Mouse (Mus musculus) neural tube, embryonic 11.5 days (tissue): ENCODE data around the gene Chat. TPM values are rescaled to one million over a fixed set of nuclear protein-coding genes. Genes with fewer than 3 reads are reported as not detected.

Source experiments
- ATAC-seq: fragments of 200-750 bp; cut with Nextera tagmentation; 2 replicates; pipeline ENCODE4 v1.8.0; 2017; ENCODE audit warnings: moderate number of reproducible peaks, mild to moderate bottlenecking, moderate TSS enrichment, moderate library complexity; ENCODE audit not compliant: insufficient read depth, low FRiP score, low TSS enrichment
- DNase-seq: peaks from one replicate; pipeline ENCODE4 v3.0.0-alpha.2; 2015; ENCODE audit warnings: low spot score
- H3K27ac ChIP-seq: fragments of 300-500 bp; sonication (generic); 2 replicates; pipeline ENCODE4 v1.5.1; 2014; ENCODE audit warnings: low read depth, mild to moderate bottlenecking, low read length
- H3K27me3 ChIP-seq: fragments of 300-500 bp; sonication (generic); 2 replicates; pipeline ENCODE4 v1.6.1; 2014; ENCODE audit warnings: mild to moderate bottlenecking, low read length, mixed read lengths; ENCODE audit not compliant: control insufficient read depth, insufficient read depth
- H3K36me3 ChIP-seq: fragments of 300-500 bp; sonication (generic); 2 replicates; pipeline ENCODE4 v1.6.1; 2014; ENCODE audit warnings: mild to moderate bottlenecking, low read length, moderate library complexity, mixed read lengths; ENCODE audit not compliant: control insufficient read depth, insufficient read depth
- H3K4me1 ChIP-seq: fragments of 300-500 bp; sonication (generic); 2 replicates; pipeline ENCODE4 v1.6.1; 2014; ENCODE audit warnings: low read length, mixed read lengths; ENCODE audit not compliant: control insufficient read depth, insufficient read depth
- H3K4me2 ChIP-seq: fragments of 300-500 bp; sonication (generic); 2 replicates; pipeline ENCODE4 v1.6.1; 2014; ENCODE audit warnings: low read depth, mild to moderate bottlenecking, moderate library complexity
- H3K4me3 ChIP-seq: fragments of 300-500 bp; sonication (generic); 2 replicates; pipeline ENCODE4 v1.5.1; 2014; ENCODE audit warnings: low read depth, low read length
- H3K9ac ChIP-seq: fragments of 300-500 bp; sonication (generic); 2 replicates; pipeline ENCODE4 v1.6.1; 2014; ENCODE audit warnings: mild to moderate bottlenecking, low read length
- H3K9me3 ChIP-seq: fragments of 300-500 bp; sonication (generic); 2 replicates; pipeline ENCODE4 v1.6.1; 2016; ENCODE audit warnings: low read length; ENCODE audit not compliant: control insufficient read depth
- WGBS: fragments of 180-500 bp; shearing (Covaris S2); extraction: QIAGEN DNeasy Blood & Tissue Kit; methylation state at CpG from one replicate; pipeline ENCODE4 v1.1.7; 2014; 5-methylcytosine and 5-hydroxymethylcytosine counted together
- polyA plus RNA-seq: library from polyadenylated mRNA; unstranded; fragments of >200 nt; fragmentation: Nextera tagmentation; extraction: Ambion mirVana; gene quantifications from 2 replicates; pipeline ENCODE4 v1.2.1, GENCODE M21; 2014

Gene Chat
- polyA plus RNA-seq, result 2.6 and 4.2 TPM in 2 replicates

- Histone ChIP-seq H3K4me2 (peak within 1 kb of the TSS; percentile 49), H3K36me3 (no peaks in the 10 kb centered on the region), H3K9me3 (no peaks in the 10 kb centered on the region), H3K4me1 (peaks cover 11% of the 10 kb centered on the region), H3K27ac (0 out of 2 replicates have a peak within 1 kb of the TSS, but pooled peaks have one; percentile 20), H3K4me3 (peak within 1 kb of the TSS; percentile 35), H3K27me3 (peaks cover 66% of the 10 kb centered on the region), H3K9ac (peak within 1 kb of the TSS; percentile 20)
- 14% methylated on average over 13 of the region's 13 CpGs for WGBS
- ATAC-seq (no peak), DNase-seq (no peak)
Measured at GRCm38 (mm10) chr14:32465889-32466288, at the start of gene Chat. Gene Chat, minus strand, starts transcription at chr14:32465989.

GRCm38 (mm10) chr14:32513336-32514032 is 47.7 kb upstream of the Chat start, which contains the start of gene Ercc6:
Gene Ercc6, plus strand, starts transcription at chr14:32513521.
- ATAC-seq, result peak; percentile 91
- peak within 1 kb of the TSS; percentile 65 for H3K4me3 ChIP-seq
- H3K27me3 ChIP-seq, result no peaks in the 10 kb centered on the region
- under 1% methylated on average over 61 of the region's 62 CpGs for WGBS
- H3K9me3 ChIP-seq, result no peaks in the 10 kb centered on the region
- H3K36me3 ChIP-seq, result peaks cover 7% of the 10 kb centered on the region; the same call in 1 of the 2 replicates
- 0 out of 2 replicates have a peak within 1 kb of the TSS, but pooled peaks have one; percentile 6 for H3K27ac ChIP-seq
- peak within 1 kb of the TSS; percentile 81 for H3K4me2 ChIP-seq
- DNase-seq, result peak; percentile 97
- peak within 1 kb of the TSS; percentile 68 for H3K9ac ChIP-seq
- H3K4me1 ChIP-seq, result no peaks in the 10 kb centered on the region; the same call in 1 of the 2 replicates

- ATAC-seq, result 0 out of 2 replicates have a peak, but pooled peaks have one; percentile 28
- Histone ChIP-seq H3K9ac (no peak overlapping the region), H3K27ac (no peak overlapping the region), H3K4me1 (no peaks in the 10 kb centered on the region; the same call in 1 of the 2 replicates), H3K36me3 (peaks cover 7% of the 10 kb centered on the region; the same call in 1 of the 2 replicates), H3K4me2 (peak overlapping the region; percentile 81; the same call in 1 of the 2 replicates), H3K9me3 (no peaks in the 10 kb centered on the region), H3K27me3 (no peaks in the 10 kb centered on the region), H3K4me3 (peak overlapping the region; percentile 65)
- WGBS, result 46% methylated on average over 9 of the region's 9 CpGs
- DNase-seq, result no peak
Measured at GRCm38 (mm10) chr14:32512912-32513311, 47.1 kb upstream of the Chat start.

- 87% methylated on average over 6 of the region's 6 CpGs for WGBS
- Histone ChIP-seq H3K27ac (no peak overlapping the region), H3K9ac (no peak overlapping the region)
Measured at GRCm38 (mm10) chr14:32509443-32509961, 43.7 kb upstream of the Chat start.

GRCm38 (mm10) chr14:32508105-32508835 is 42.5 kb upstream of the Chat start:
- no peak overlapping the region for H3K4me2 ChIP-seq
- H3K27me3 ChIP-seq, result no peaks in the 10 kb centered on the region
- no peak overlapping the region for H3K27ac ChIP-seq
- 78% methylated on average over 10 of the region's 10 CpGs for WGBS
- ATAC-seq, result no peak
- no peaks in the 10 kb centered on the region for H3K9me3 ChIP-seq
- no peaks in the 10 kb centered on the region for H3K4me1 ChIP-seq
- H3K36me3 ChIP-seq, result no peaks in the 10 kb centered on the region
- no peak overlapping the region for H3K9ac ChIP-seq
- H3K4me3 ChIP-seq, result no peak overlapping the region
- no peak for DNase-seq

More at GRCm38 (mm10) chr14:32509443-32509961, 43.7 kb upstream of the Chat start:
- DNase-seq (no peak), ATAC-seq (no peak)
- Histone ChIP-seq H3K27me3 (no peaks in the 10 kb centered on the region), H3K4me1 (no peaks in the 10 kb centered on the region; the same call in 1 of the 2 replicates), H3K9me3 (no peaks in the 10 kb centered on the region), H3K4me3 (no peak overlapping the region), H3K36me3 (no peaks in the 10 kb centered on the region), H3K4me2 (no peak overlapping the region)

GRCm38 (mm10) chr14:32507216-32507615 is 41.4 kb upstream of the Chat start:
- H3K27me3 ChIP-seq, result no peaks in the 10 kb centered on the region
- H3K4me2 ChIP-seq, result no peak overlapping the region
- no peak for ATAC-seq
- no peaks in the 10 kb centered on the region for H3K4me1 ChIP-seq
- DNase-seq, result no peak
- no peaks in the 10 kb centered on the region for H3K9me3 ChIP-seq
- no peaks in the 10 kb centered on the region for H3K36me3 ChIP-seq
- WGBS, result 86% methylated on average over 4 of the region's 4 CpGs
- no peak overlapping the region for H3K9ac ChIP-seq
- H3K4me3 ChIP-seq, result no peak overlapping the region
- no peak overlapping the region for H3K27ac ChIP-seq

GRCm38 (mm10) chr14:32506329-32506728 is 40.5 kb upstream of the Chat start:
- Histone ChIP-seq H3K27me3 (no peaks in the 10 kb centered on the region), H3K36me3 (no peaks in the 10 kb centered on the region), H3K9ac (no peak overlapping the region), H3K27ac (no peak overlapping the region), H3K4me3 (no peak overlapping the region), H3K9me3 (no peaks in the 10 kb centered on the region), H3K4me1 (no peaks in the 10 kb centered on the region), H3K4me2 (no peak overlapping the region)
- 91% methylated on average over 10 of the region's 10 CpGs for WGBS
- no peak for ATAC-seq
- no peak for DNase-seq

GRCm38 (mm10) chr14:32503897-32504296 is 38.1 kb upstream of the Chat start:
- DNase-seq, result no peak
- H3K4me1 ChIP-seq, result no peaks in the 10 kb centered on the region
- no peak for ATAC-seq
- no peak overlapping the region for H3K4me2 ChIP-seq
- H3K27ac ChIP-seq, result no peak overlapping the region
- H3K9ac ChIP-seq, result no peak overlapping the region
- no peak overlapping the region for H3K4me3 ChIP-seq
- 94% methylated on average over 1 of the region's 1 CpGs for WGBS
- no peaks in the 10 kb centered on the region for H3K27me3 ChIP-seq
- H3K36me3 ChIP-seq, result no peaks in the 10 kb centered on the region
- H3K9me3 ChIP-seq, result no peaks in the 10 kb centered on the region
